Mouse (Mus musculus) gastrocnemius, postnatal 10 days (tissue): ENCODE results near the gene Tas2r114. TPM values are rescaled to one million over a fixed set of nuclear protein-coding genes. Genes with fewer than 3 reads are reported as not detected.

Experiments used
- DNase-seq: peaks from one replicate; pipeline ENCODE4 v3.0.0; 2021; ENCODE audit warnings: mixed read lengths
- long read RNA-seq, 2 experiments: library from polyadenylated mRNA; stranded (forward); transcript quantifications; one replicate each; pipeline ENCODE4 v2.0.0; 2021
- total RNA-seq, 2 experiments: library from RNA; stranded (reverse); gene quantifications; 2 replicates each; pipeline ENCODE4 v1.2.3; 2021

Tas2r114 gene
- total RNA-seq, result not detected
- long read RNA-seq, experiment 1, result 0 reads
- long read RNA-seq, experiment 2, result 0 reads

- DNase-seq, result no peak
These were observed at the start of gene Tas2r114 for GRCm38 (mm10) chr6:131689963-131690362. Gene Tas2r114, minus strand, starts transcription at chr6:131690063.

DNA sequence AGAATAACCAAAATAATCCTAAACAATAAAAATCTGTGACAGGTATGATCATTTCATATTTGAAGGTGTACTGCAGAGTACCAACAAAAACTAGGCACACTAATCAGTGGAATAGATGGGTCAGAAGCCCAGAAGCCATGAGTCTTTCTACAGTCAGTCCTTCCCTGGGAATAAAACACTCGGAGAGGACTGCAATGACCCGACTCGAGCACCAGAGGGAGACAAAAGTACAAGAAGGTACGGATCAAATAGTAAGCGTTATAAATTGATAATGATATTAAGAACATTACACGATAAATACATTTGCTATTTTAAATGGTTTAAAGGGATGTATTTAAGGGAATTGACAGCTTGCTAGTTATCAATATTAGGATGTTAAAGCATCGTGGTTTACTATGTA lies 22.9 kb upstream of the Tas2r114 start:
- no peak for DNase-seq

DNA sequence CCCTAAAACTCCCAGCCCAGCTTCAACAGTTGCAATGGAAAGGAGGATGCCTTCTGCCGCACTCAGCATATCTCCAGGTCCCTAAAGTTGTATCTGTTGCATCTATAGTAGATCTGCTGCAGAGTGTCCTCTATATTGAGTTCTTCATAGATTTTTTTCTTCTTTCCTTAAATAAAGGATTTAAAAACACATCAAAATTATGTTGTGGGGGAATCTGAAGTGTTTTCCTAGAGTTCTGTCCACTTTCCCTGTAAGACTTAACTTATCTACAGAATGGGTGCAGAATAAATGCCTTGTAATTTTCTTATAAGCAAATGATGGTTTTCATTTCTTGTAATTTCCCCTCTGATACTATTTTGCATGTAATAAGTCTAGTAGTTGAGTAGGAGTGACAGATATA lies 2.5 kb downstream of the Tas2r114 start, which contains the start of gene Tas2r105:
Gene Tas2r105 (minus strand): TSS at position 101 of the 400 bp plus-strand sequence.
- DNase-seq, result no peak

DNA sequence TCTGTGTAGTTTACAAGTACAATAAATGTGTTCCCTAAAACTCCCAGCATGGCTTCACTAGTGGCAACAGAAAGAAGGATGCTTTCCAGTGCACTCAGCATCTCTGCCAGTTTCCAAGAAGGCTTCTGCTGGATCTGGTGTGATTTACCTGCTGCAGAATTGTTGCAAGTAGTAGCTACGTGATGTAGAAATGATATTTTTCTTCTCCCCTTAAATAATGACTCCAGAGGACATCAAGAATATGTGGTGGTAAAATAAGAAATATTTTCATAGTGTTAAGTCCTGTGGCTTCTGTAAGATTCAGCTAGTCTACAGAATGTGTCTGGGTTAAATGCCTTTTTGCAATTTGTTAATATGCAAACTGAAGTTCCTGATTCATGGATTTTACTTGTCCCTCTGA lies 4.2 kb downstream of the Tas2r114 start, which contains the start of gene Tas2r104:
Gene Tas2r104 (minus strand): TSS at position 101 of the 400 bp plus-strand sequence.
- DNase-seq, result no peak

GRCm38 (mm10) chr6:131678786-131679185 lies 11.1 kb downstream of the Tas2r114 start, which contains the start of gene Tas2r106:
Gene Tas2r106, minus strand, starts transcription at chr6:131678886.
- no peak for DNase-seq

- no peak for DNase-seq
These were observed 29.8 kb downstream of the Tas2r114 start, which contains the start of gene Tas2r107 for GRCm38 (mm10) chr6:131660049-131660448. Gene Tas2r107, minus strand, starts transcription at chr6:131660149.

Other genes with a start within 250 kb of the Tas2r114 start
- gene 5430401F13Rik, start 203.7 kb downstream of the Tas2r114 start, total RNA-seq, result not detected
- gene Gm6619, start 203.7 kb downstream of the Tas2r114 start, total RNA-seq, result not detected
- not detected for gene Tas2r130, start 59.2 kb downstream of the Tas2r114 start, total RNA-seq
- gene Tas2r107, start 29.9 kb downstream of the Tas2r114 start, total RNA-seq, result not detected
- not detected for gene Tas2r106, start 11.2 kb downstream of the Tas2r114 start, total RNA-seq
- not detected for gene Tas2r104, start 4.3 kb downstream of the Tas2r114 start, total RNA-seq
- not detected for gene Tas2r105, start 2.6 kb downstream of the Tas2r114 start, total RNA-seq